Mouse (Mus musculus) adrenal gland (tissue): ENCODE data around the gene Gm20683.

Experiments used
- intact Hi-C: fragments of 180-260 bp; cut with DNase I; formaldehyde crosslinking; loops from one replicate; pipeline ENCODE4 v1.15.1; 2025
- long read RNA-seq, 2 experiments: library from polyadenylated mRNA; unstranded; transcript quantifications; one replicate each; pipeline ENCODE4 v2.0.0; 2020; ENCODE audit warnings: borderline replicate concordance in 1 of 2; ENCODE audit not compliant: insufficient replicate concordance in 1 of 2

Gm20683 gene
- long read RNA-seq, experiment 1 = 0 reads
- long read RNA-seq, experiment 2, partial matches to known transcripts = 1 of 1 reads
- long read RNA-seq, experiment 2, other reads (novel, unspliced or antisense) = 0 of 1 reads

- intact Hi-C loops = no loop called here
Observed at GRCm38 (mm10) chr17:25841117-25841880, at the start of gene Gm20683. Gm20683 (minus strand) TSS chr17:25841763.

- intact Hi-C loops = no loop called here
Observed at GRCm38 (mm10) chr17:25888837-25889236, 47.3 kb upstream of the Gm20683 start.

- intact Hi-C loops = no loop called here
Observed at GRCm38 (mm10) chr17:25887467-25887866, 45.9 kb upstream of the Gm20683 start.

- intact Hi-C loops = no loop called here
Observed at GRCm38 (mm10) chr17:25886806-25887205, 45.2 kb upstream of the Gm20683 start.

- intact Hi-C loops = no loop called here
Observed at GRCm38 (mm10) chr17:25885636-25886035, 44.1 kb upstream of the Gm20683 start.

GRCm38 (mm10) chr17:25883824-25884223 lies 42.3 kb upstream of the Gm20683 start:
- intact Hi-C loops = loop anchor here (5.0 kb wide), 1 partner anchor 103 kb away; the partner anchor contains the start of gene Capn15

- intact Hi-C loops = loop anchor here (5.0 kb wide), 1 partner anchor 104 kb away; the partner anchor contains the start of gene Capn15
Observed at GRCm38 (mm10) chr17:25883268-25883667, 41.7 kb upstream of the Gm20683 start.

- intact Hi-C loops = loop anchor here (5.0 kb wide), 1 partner anchor 105 kb away; the partner anchor contains the start of gene Capn15
Observed at GRCm38 (mm10) chr17:25882306-25882705, 40.7 kb upstream of the Gm20683 start.

GRCm38 (mm10) chr17:25881691-25882090 lies 40.1 kb upstream of the Gm20683 start:
- intact Hi-C loops = loop anchor here (5.0 kb wide), 1 partner anchor 106 kb away; the partner anchor contains the start of gene Capn15

- intact Hi-C loops = loop anchor here (5.0 kb wide), 1 partner anchor 106 kb away; the partner anchor contains the start of gene Capn15
Observed at GRCm38 (mm10) chr17:25880913-25881641, 39.5 kb upstream of the Gm20683 start.

- intact Hi-C loops = loop anchor here (5.0 kb wide), 1 partner anchor 107 kb away; the partner anchor contains the start of gene Capn15
Observed at GRCm38 (mm10) chr17:25880196-25880910, 38.8 kb upstream of the Gm20683 start, which contains the start of gene Wfikkn1. Wfikkn1 (minus strand) TSS chr17:25880858.

- intact Hi-C loops = loop anchor here (5.0 kb wide), 1 partner anchor 108 kb away; the partner anchor contains the start of gene Capn15
Observed at GRCm38 (mm10) chr17:25879750-25880149, 38.2 kb upstream of the Gm20683 start.

GRCm38 (mm10) chr17:25879261-25879660 lies 37.7 kb upstream of the Gm20683 start:
- intact Hi-C loops = no loop called here

- intact Hi-C loops = no loop called here
Observed at GRCm38 (mm10) chr17:25878611-25879180, 37.1 kb upstream of the Gm20683 start.

GRCm38 (mm10) chr17:25877741-25878610 lies 36.4 kb upstream of the Gm20683 start:
- intact Hi-C loops = no loop called here

GRCm38 (mm10) chr17:25877025-25877424 lies 35.5 kb upstream of the Gm20683 start:
- intact Hi-C loops = no loop called here

- intact Hi-C loops = no loop called here
Observed at GRCm38 (mm10) chr17:25876347-25876915, 34.9 kb upstream of the Gm20683 start.

GRCm38 (mm10) chr17:25875171-25876136 lies 33.9 kb upstream of the Gm20683 start:
- intact Hi-C loops = no loop called here
